In the genomic region with DNA sequence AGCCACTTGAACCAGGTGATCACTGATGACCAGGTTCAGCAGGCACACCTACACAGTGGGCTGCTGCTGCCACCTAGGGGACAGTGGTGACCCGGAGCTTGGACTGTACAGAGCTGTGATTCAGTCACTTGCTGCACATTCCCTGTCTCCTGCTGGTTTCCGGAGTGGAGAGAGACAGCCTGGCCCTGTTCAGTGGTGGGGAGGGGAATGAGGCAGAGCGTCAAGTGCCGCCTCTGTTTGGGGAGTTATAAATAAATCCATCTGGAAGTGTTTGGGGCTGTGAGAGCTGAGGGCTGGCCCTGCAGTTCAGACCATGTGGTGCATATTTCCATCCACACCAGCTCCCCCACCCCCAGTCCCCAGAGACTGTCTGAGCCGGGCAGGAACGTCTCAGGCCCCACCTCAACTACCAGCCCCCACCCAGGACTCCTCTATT, we compare ENCODE assay signal across 8 mouse cellular contexts.
DNase-seq lines count a peak whose midpoint lies in the region; ATAC-seq and TF ChIP-seq lines count a peak whose summit lies in the region.

No protein-coding gene starts in this region.

- no peaks in the 10 kb centered on the region for H3K9me3 ChIP-seq in hindbrain, embryonic 12.5 days (replicated peaks)
- no peaks in the 10 kb centered on the region for H3K9me3 ChIP-seq in lung, postnatal 0 days (ENCODE audit: low read length)

- no peaks in the 10 kb centered on the region for H3K27me3 ChIP-seq in Patski
- peaks cover 59% of the 10 kb centered on the region for H3K27me3 ChIP-seq in hindbrain, embryonic 12.5 days
- H3K27me3 ChIP-seq in lung, postnatal 0 days (replicated peaks; ENCODE audit: insufficient read depth, low read length): no peaks in the 10 kb centered on the region

- WGBS in hindbrain, embryonic 12.5 days: 14% methylated on average over 6 of the region's 6 CpGs
- WGBS in lung, postnatal 0 days: 6% methylated on average over 4 of the region's 6 CpGs

- TF ChIP-seq EP300 in lung, postnatal 0 days (IDR thresholded peaks at IDR 0.05): no peak

- no peak overlapping the region for H3K9ac ChIP-seq in hindbrain, embryonic 12.5 days
- no peak overlapping the region for H3K9ac ChIP-seq in lung, postnatal 0 days (replicated peaks; ENCODE audit: low read depth)

- no peak overlapping the region for H3K4me3 ChIP-seq in hindbrain, embryonic 12.5 days
- no peak overlapping the region for H3K4me3 ChIP-seq in lung, postnatal 0 days (ENCODE audit: low read depth, low read length)

- peak; percentile 70 for ATAC-seq in Patski
- ATAC-seq in hindbrain, embryonic 12.5 days (ENCODE audit: low FRiP score): peak; percentile 74
- peak; percentile 95 for ATAC-seq in lung, postnatal 0 days

- in situ Hi-C loops in Patski (cut with MboI; ENCODE audit: low pct_unique_long_range_greater_than_20kb): loop anchor here (5.0 kb wide), 1 partner anchor 140 kb away; no protein-coding TSS in a partner anchor

- H3K4me1 ChIP-seq in hindbrain, embryonic 12.5 days: no peaks in the 10 kb centered on the region
- H3K4me1 ChIP-seq in lung, postnatal 0 days (ENCODE audit: insufficient read depth, low read depth, low read length): no peaks in the 10 kb centered on the region

- no peaks in the 10 kb centered on the region for H3K36me3 ChIP-seq in hindbrain, embryonic 12.5 days
- H3K36me3 ChIP-seq in lung, postnatal 0 days (ENCODE audit: insufficient read depth, low read length): no peaks in the 10 kb centered on the region

- no peak overlapping the region for H3K4me2 ChIP-seq in hindbrain, embryonic 12.5 days (replicated peaks)
- no peak overlapping the region for H3K4me2 ChIP-seq in lung, postnatal 0 days (replicated peaks; ENCODE audit: low read depth, low read length)

- TF ChIP-seq CTCF in Patski (IDR thresholded peaks at IDR 0.05): no peak
- TF ChIP-seq CTCF in lung, postnatal 0 days (IDR thresholded peaks at IDR 0.05): peak; percentile 86

- POLR2A ChIA-PET in Patski (lab: Charles Lee): no interaction called here

- DNase-seq in Patski (ENCODE audit: low read depth, low spot score): no peak
- peak; percentile 88 to 92 for DNase-seq in cerebellum, postnatal 14 days
- peak; percentile 35 to 43 for DNase-seq in frontal cortex, postnatal 25 days (ENCODE audit: low spot score in 2 of 2)
- peak; percentile 71 for DNase-seq in layer of hippocampus, adult 9-11 months
- DNase-seq in lung, postnatal 0 days (ENCODE audit: low spot score): peak; percentile 75
- DNase-seq in right cerebral cortex, adult 2 months (ENCODE audit: low spot score in 2 of 2): peak; percentile 64 to 72
- DNase-seq in c-Kit-positive CD71-positive TER-119-positive erythroid progenitor cells, embryonic 14.5 days (ENCODE audit: low spot score): no peak

- no peak overlapping the region for H3K27ac ChIP-seq in hindbrain, embryonic 12.5 days
- no peak overlapping the region for H3K27ac ChIP-seq in lung, postnatal 0 days (ENCODE audit: low read length)

- CTCF ChIA-PET in Patski (lab: Charles Lee): interaction anchor here (0.8 to 2.3 kb wide), 12 partner anchors 8 to 151 kb away, joined by 3 to 9 read pairs (median 4); no protein-coding TSS in a partner anchor

Comparison
In these comparisons a context has a peak if more than half of its experiments do, and no peak if none do; other contexts are left out.
1. DNase-seq: peak in cerebellum, postnatal 14 days (2 of 2), frontal cortex, postnatal 25 days (2 of 2), layer of hippocampus, adult 9-11 months (single experiment), lung, postnatal 0 days (single experiment) and right cerebral cortex, adult 2 months (2 of 2); none in Patski (single experiment) and c-Kit-positive CD71-positive TER-119-positive erythroid progenitor cells, embryonic 14.5 days (single experiment).
2. Peak in every context shown above with its lines, with median percentiles within 50 percentile points of each other: ATAC-seq.